Mouse (Mus musculus) heart, embryonic 11.5 days (tissue): ENCODE results near the gene Ergic1. TPM values are rescaled to one million over a fixed set of nuclear protein-coding genes. Genes with fewer than 3 reads are reported as not detected.

ENCODE experiments used
- ATAC-seq: fragments of 200-750 bp; cut with Nextera tagmentation; replicated peaks from 2 replicates; pipeline ENCODE4 v1.8.0; 2017; ENCODE audit warnings: moderate library complexity; ENCODE audit not compliant: insufficient number of reproducible peaks, low FRiP score, low TSS enrichment
- H3K27ac ChIP-seq: fragments of 300-500 bp; sonication (generic); 2 replicates; pipeline ENCODE4 v1.5.1; 2014; ENCODE audit warnings: mild to moderate bottlenecking, low read depth, low read length
- H3K27me3 ChIP-seq: fragments of 300-500 bp; sonication (generic); 2 replicates; pipeline ENCODE4 v1.6.1; 2014; ENCODE audit warnings: mild to moderate bottlenecking, low read length, mixed read lengths; ENCODE audit not compliant: control insufficient read depth, insufficient read depth
- H3K36me3 ChIP-seq: fragments of 300-500 bp; sonication (generic); 2 replicates; pipeline ENCODE4 v1.6.1; 2014; ENCODE audit warnings: mild to moderate bottlenecking, low read length, moderate library complexity, mixed read lengths; ENCODE audit not compliant: control insufficient read depth, insufficient read depth
- H3K4me1 ChIP-seq: fragments of 300-500 bp; sonication (generic); 2 replicates; pipeline ENCODE4 v1.6.1; 2014; ENCODE audit warnings: low read length; ENCODE audit not compliant: control insufficient read depth, insufficient read depth
- H3K4me2 ChIP-seq: fragments of 300-500 bp; sonication (generic); 2 replicates; pipeline ENCODE4 v1.6.1; 2014; ENCODE audit warnings: mild to moderate bottlenecking, moderate library complexity
- H3K4me3 ChIP-seq: fragments of 300-500 bp; sonication (generic); 2 replicates; pipeline ENCODE4 v1.5.1; 2014; ENCODE audit warnings: low read depth, low read length
- H3K9ac ChIP-seq: fragments of 300-500 bp; sonication (generic); 2 replicates; pipeline ENCODE4 v1.6.1; 2014; ENCODE audit warnings: mild to moderate bottlenecking, low read depth, low read length, moderate library complexity
- H3K9me3 ChIP-seq: fragments of 300-500 bp; sonication (generic); replicated peaks from 2 replicates; pipeline ENCODE4 v1.6.1; 2016; ENCODE audit warnings: low read length; ENCODE audit not compliant: control insufficient read depth
- WGBS: fragments of 180-500 bp; shearing (Covaris S2); extraction: QIAGEN DNeasy Blood & Tissue Kit; methylation state at CpG from one replicate; pipeline ENCODE4 v1.1.7; 2014; ENCODE audit not compliant: insufficient replicate concordance; 5-methylcytosine and 5-hydroxymethylcytosine counted together
- polyA plus RNA-seq: library from polyadenylated mRNA; unstranded; fragments of >200 nt; fragmentation: Nextera tagmentation; extraction: Ambion mirVana; gene quantifications from 2 replicates; pipeline ENCODE4 v1.2.1, GENCODE M21; 2014

Ergic1 gene
- polyA plus RNA-seq, 1 experiment from 2014 or later, result 147 TPM

GRCm38 (mm10) chr17:26603311-26603710 is 42.0 kb downstream of the Ergic1 start:
- Histone ChIP-seq H3K9me3 (no peaks in the 10 kb centered on the region), H3K27ac (peak overlapping the region; percentile 67; the same call in 1 of the 2 replicates), H3K4me1 (peaks cover 26% of the 10 kb centered on the region), H3K4me2 (no peak overlapping the region), H3K27me3 (no peaks in the 10 kb centered on the region), H3K9ac (no peak overlapping the region), H3K36me3 (no peaks in the 10 kb centered on the region), H3K4me3 (no peak overlapping the region)
- WGBS, result 87% methylated on average over 8 of the region's 8 CpGs
- no peak for ATAC-seq

GRCm38 (mm10) chr17:26605636-26606035 is 44.3 kb downstream of the Ergic1 start:
- no peaks in the 10 kb centered on the region for H3K9me3 ChIP-seq
- no peak overlapping the region for H3K4me3 ChIP-seq
- no peak overlapping the region for H3K27ac ChIP-seq
- H3K36me3 ChIP-seq, result 0 out of 2 replicates have a peak, but pooled peaks cover 4% of the 10 kb centered on the region
- no peak overlapping the region for H3K4me2 ChIP-seq
- H3K27me3 ChIP-seq, result no peaks in the 10 kb centered on the region
- 79% methylated on average over 4 of the region's 4 CpGs for WGBS
- ATAC-seq, result no peak
- H3K4me1 ChIP-seq, result peaks cover 28% of the 10 kb centered on the region
- H3K9ac ChIP-seq, result no peak overlapping the region

GRCm38 (mm10) chr17:26606516-26606915 is 45.2 kb downstream of the Ergic1 start:
- no peak overlapping the region for H3K27ac ChIP-seq
- no peak overlapping the region for H3K4me2 ChIP-seq
- H3K36me3 ChIP-seq, result 0 out of 2 replicates have a peak, but pooled peaks cover 4% of the 10 kb centered on the region
- H3K9ac ChIP-seq, result no peak overlapping the region
- 75% methylated on average over 2 of the region's 2 CpGs for WGBS
- no peaks in the 10 kb centered on the region for H3K9me3 ChIP-seq
- ATAC-seq, result no peak
- H3K27me3 ChIP-seq, result no peaks in the 10 kb centered on the region
- no peak overlapping the region for H3K4me3 ChIP-seq
- peaks cover 27% of the 10 kb centered on the region for H3K4me1 ChIP-seq

- H3K9me3 ChIP-seq, result no peaks in the 10 kb centered on the region
- no peaks in the 10 kb centered on the region for H3K27me3 ChIP-seq
- H3K4me3 ChIP-seq, result no peak overlapping the region
- peak overlapping the region; percentile 36; the same call in 1 of the 2 replicates for H3K27ac ChIP-seq
- H3K4me1 ChIP-seq, result peaks cover 23% of the 10 kb centered on the region
- H3K9ac ChIP-seq, result no peak overlapping the region
- H3K36me3 ChIP-seq, result 0 out of 2 replicates have a peak, but pooled peaks cover 6% of the 10 kb centered on the region
- 87% methylated on average over 3 of the region's 3 CpGs for WGBS
- H3K4me2 ChIP-seq, result no peak overlapping the region
- no peak for ATAC-seq
These were observed 47.1 kb downstream of the Ergic1 start for GRCm38 (mm10) chr17:26608348-26608747.

GRCm38 (mm10) chr17:26608877-26609276 is 47.6 kb downstream of the Ergic1 start:
- Histone ChIP-seq H3K9ac (no peak overlapping the region), H3K4me3 (no peak overlapping the region), H3K27ac (peak overlapping the region; percentile 36; the same call in 1 of the 2 replicates), H3K36me3 (0 out of 2 replicates have a peak, but pooled peaks cover 6% of the 10 kb centered on the region), H3K27me3 (no peaks in the 10 kb centered on the region), H3K4me1 (peaks cover 23% of the 10 kb centered on the region), H3K9me3 (no peaks in the 10 kb centered on the region), H3K4me2 (no peak overlapping the region)
- 83% methylated on average over 8 of the region's 8 CpGs for WGBS
- peak; percentile 59 for ATAC-seq

- Histone ChIP-seq H3K9ac (no peak overlapping the region), H3K4me1 (peaks cover 23% of the 10 kb centered on the region), H3K9me3 (no peaks in the 10 kb centered on the region), H3K4me2 (no peak overlapping the region), H3K4me3 (no peak overlapping the region), H3K36me3 (0 out of 2 replicates have a peak, but pooled peaks cover 6% of the 10 kb centered on the region), H3K27ac (no peak overlapping the region), H3K27me3 (no peaks in the 10 kb centered on the region)
- no peak for ATAC-seq
- 81% methylated on average over 8 of the region's 8 CpGs for WGBS
These were observed 48.5 kb downstream of the Ergic1 start for GRCm38 (mm10) chr17:26609820-26610219.

- Histone ChIP-seq H3K4me2 (no peak overlapping the region), H3K9me3 (no peaks in the 10 kb centered on the region), H3K4me1 (peaks cover 23% of the 10 kb centered on the region), H3K9ac (peak overlapping the region; percentile 47), H3K27ac (peak overlapping the region; percentile 85), H3K27me3 (no peaks in the 10 kb centered on the region), H3K4me3 (no peak overlapping the region), H3K36me3 (0 out of 2 replicates have a peak, but pooled peaks cover 9% of the 10 kb centered on the region)
- ATAC-seq, result no peak
- 57% methylated on average over 7 of the region's 7 CpGs for WGBS
These were observed 50.0 kb downstream of the Ergic1 start for GRCm38 (mm10) chr17:26611328-26611727.

- Histone ChIP-seq H3K4me3 (no peak overlapping the region), H3K4me1 (peaks cover 23% of the 10 kb centered on the region), H3K27me3 (no peaks in the 10 kb centered on the region), H3K9ac (peak overlapping the region; percentile 47; the same call in 1 of the 2 replicates), H3K36me3 (0 out of 2 replicates have a peak, but pooled peaks cover 9% of the 10 kb centered on the region), H3K9me3 (no peaks in the 10 kb centered on the region), H3K4me2 (no peak overlapping the region), H3K27ac (peak overlapping the region; percentile 85)
- no peak for ATAC-seq
- 92% methylated on average over 4 of the region's 4 CpGs for WGBS
These were observed 50.6 kb downstream of the Ergic1 start for GRCm38 (mm10) chr17:26611918-26612317.

GRCm38 (mm10) chr17:26614286-26614685 is 53.0 kb downstream of the Ergic1 start:
- 0 out of 2 replicates have a peak, but pooled peaks cover 6% of the 10 kb centered on the region for H3K36me3 ChIP-seq
- no peak overlapping the region for H3K9ac ChIP-seq
- no peak overlapping the region for H3K4me3 ChIP-seq
- WGBS, result 68% methylated on average over 6 of the region's 6 CpGs
- H3K4me1 ChIP-seq, result peaks cover 18% of the 10 kb centered on the region
- no peak overlapping the region for H3K4me2 ChIP-seq
- no peaks in the 10 kb centered on the region for H3K27me3 ChIP-seq
- no peaks in the 10 kb centered on the region for H3K9me3 ChIP-seq
- 0 out of 2 replicates have a peak overlapping the region, but pooled peaks have one; percentile 24 for H3K27ac ChIP-seq
- no peak for ATAC-seq
